Mouse (Mus musculus): ENCODE results near the gene Cnih3. TPM values are rescaled to one million over a fixed set of nuclear protein-coding genes. Genes with fewer than 3 reads are reported as not detected.

Gene Cnih3
- polyA plus RNA-seq, 1 experiment: 0.67 TPM

- Histone ChIP-seq H3K9ac (ENCODE audit: low read depth, poor library complexity, severe bottlenecking) (no peak overlapping the region), H3K36me3 (ENCODE audit: control insufficient read depth, insufficient read depth, low read length, poor library complexity, severe bottlenecking) (no peaks in the 10 kb centered on the region), H3K9me3 (replicated peaks; ENCODE audit: control insufficient read depth, insufficient read depth, low read length, poor library complexity, severe bottlenecking) (no peaks in the 10 kb centered on the region), H3K27me3 (ENCODE audit: control insufficient read depth, insufficient read depth, low read length, poor library complexity, severe bottlenecking) (peaks cover 6% of the 10 kb centered on the region; the same call in 1 of the 2 replicates), H3K4me1 (ENCODE audit: control insufficient read depth, insufficient read depth, low read length) (no peaks in the 10 kb centered on the region), H3K4me3 (ENCODE audit: low read depth, low read length) (no peak overlapping the region), H3K27ac (ENCODE audit: insufficient read depth, low read length) (no peak overlapping the region)
- TF ChIP-seq POLR2A (IDR thresholded peaks at IDR 0.05; ENCODE audit: insufficient read depth, low read length) (no peak), CTCF (IDR thresholded peaks at IDR 0.05; ENCODE audit: low read depth, low read length) (no peak), EP300 (IDR thresholded peaks at IDR 0.05; ENCODE audit: insufficient read depth, low read depth, low read length) (no peak)
Observed at GRCm38 (mm10) chr1:181355683-181356082, 3.3 kb downstream of the Cnih3 start.

DNA sequence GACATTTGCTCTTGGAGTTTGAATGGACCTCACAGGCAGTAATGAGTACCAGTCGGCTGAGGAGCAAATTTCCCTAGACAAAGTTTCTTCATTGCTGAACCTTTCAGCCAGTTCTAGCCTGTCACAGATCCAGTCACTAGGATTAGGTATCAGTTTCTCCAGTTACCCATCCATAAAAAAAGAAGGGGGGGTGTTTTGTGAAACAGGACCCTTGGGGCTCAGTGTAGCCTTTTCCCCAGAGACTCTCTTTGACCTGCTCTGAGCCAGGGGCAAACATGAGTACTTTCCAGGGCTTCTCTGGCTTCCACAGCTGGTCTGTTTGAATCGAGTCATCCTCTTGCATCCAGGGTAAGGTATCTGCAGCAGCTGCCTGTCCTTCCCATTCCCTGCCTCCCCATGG lies 5.4 kb downstream of the Cnih3 start:
- Histone ChIP-seq H3K27ac (ENCODE audit: insufficient read depth, low read length) (no peak overlapping the region), H3K4me1 (ENCODE audit: control insufficient read depth, insufficient read depth, low read length) (no peaks in the 10 kb centered on the region), H3K4me3 (ENCODE audit: low read depth, low read length) (no peak overlapping the region), H3K27me3 (ENCODE audit: control insufficient read depth, insufficient read depth, low read length, poor library complexity, severe bottlenecking) (no peaks in the 10 kb centered on the region), H3K36me3 (ENCODE audit: control insufficient read depth, insufficient read depth, low read length, poor library complexity, severe bottlenecking) (no peaks in the 10 kb centered on the region), H3K9ac (ENCODE audit: low read depth, poor library complexity, severe bottlenecking) (no peak overlapping the region), H3K9me3 (replicated peaks; ENCODE audit: control insufficient read depth, insufficient read depth, low read length, poor library complexity, severe bottlenecking) (no peaks in the 10 kb centered on the region)
- TF ChIP-seq CTCF (IDR thresholded peaks at IDR 0.05; ENCODE audit: low read depth, low read length): no peak
- no peak for TF ChIP-seq EP300 (IDR thresholded peaks at IDR 0.05; ENCODE audit: insufficient read depth, low read depth, low read length)
- no peak for TF ChIP-seq POLR2A (IDR thresholded peaks at IDR 0.05; ENCODE audit: insufficient read depth, low read length)

DNA sequence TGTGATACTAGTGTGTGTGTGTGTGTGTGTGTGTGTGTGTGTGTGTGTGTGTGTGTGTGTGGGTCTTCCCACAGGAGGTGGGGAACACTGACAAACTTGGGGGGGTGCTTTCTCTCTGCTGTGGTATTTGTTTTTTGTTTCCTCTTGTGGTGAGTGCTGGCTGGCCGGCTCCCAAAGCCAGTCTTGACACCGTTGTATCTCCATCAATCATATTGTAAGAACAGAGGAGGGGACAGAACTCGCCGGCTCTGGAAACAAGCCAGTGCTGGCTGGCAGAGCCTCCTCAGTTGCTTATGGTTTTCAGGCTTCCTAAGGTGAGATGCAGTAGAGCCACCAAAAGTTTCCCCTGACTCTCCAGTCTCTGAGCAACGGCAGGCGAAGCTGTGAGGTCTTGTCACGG lies 6.1 kb downstream of the Cnih3 start:
- no peaks in the 10 kb centered on the region for H3K4me1 ChIP-seq (ENCODE audit: control insufficient read depth, insufficient read depth, low read length)
- no peak for TF ChIP-seq CTCF (IDR thresholded peaks at IDR 0.05; ENCODE audit: low read depth, low read length)
- TF ChIP-seq POLR2A (IDR thresholded peaks at IDR 0.05; ENCODE audit: insufficient read depth, low read length): no peak
- no peak for TF ChIP-seq EP300 (IDR thresholded peaks at IDR 0.05; ENCODE audit: insufficient read depth, low read depth, low read length)
- no peaks in the 10 kb centered on the region for H3K9me3 ChIP-seq (replicated peaks; ENCODE audit: control insufficient read depth, insufficient read depth, low read length, poor library complexity, severe bottlenecking)
- H3K36me3 ChIP-seq (ENCODE audit: control insufficient read depth, insufficient read depth, low read length, poor library complexity, severe bottlenecking): no peaks in the 10 kb centered on the region
- no peak overlapping the region for H3K27ac ChIP-seq (ENCODE audit: insufficient read depth, low read length)
- no peaks in the 10 kb centered on the region for H3K27me3 ChIP-seq (ENCODE audit: control insufficient read depth, insufficient read depth, low read length, poor library complexity, severe bottlenecking)
- H3K9ac ChIP-seq (ENCODE audit: low read depth, poor library complexity, severe bottlenecking): no peak overlapping the region
- no peak overlapping the region for H3K4me3 ChIP-seq (ENCODE audit: low read depth, low read length)

- H3K36me3 ChIP-seq (ENCODE audit: control insufficient read depth, insufficient read depth, low read length, poor library complexity, severe bottlenecking): no peaks in the 10 kb centered on the region
- no peak overlapping the region for H3K27ac ChIP-seq (ENCODE audit: insufficient read depth, low read length)
- H3K4me3 ChIP-seq (ENCODE audit: low read depth, low read length): no peak overlapping the region
- no peaks in the 10 kb centered on the region for H3K27me3 ChIP-seq (ENCODE audit: control insufficient read depth, insufficient read depth, low read length, poor library complexity, severe bottlenecking)
- H3K9ac ChIP-seq (ENCODE audit: low read depth, poor library complexity, severe bottlenecking): no peak overlapping the region
- TF ChIP-seq CTCF (IDR thresholded peaks at IDR 0.05; ENCODE audit: low read depth, low read length) (no peak), EP300 (IDR thresholded peaks at IDR 0.05; ENCODE audit: insufficient read depth, low read depth, low read length) (no peak), POLR2A (IDR thresholded peaks at IDR 0.05; ENCODE audit: insufficient read depth, low read length) (no peak)
- H3K9me3 ChIP-seq (replicated peaks; ENCODE audit: control insufficient read depth, insufficient read depth, low read length, poor library complexity, severe bottlenecking): no peaks in the 10 kb centered on the region
- H3K4me1 ChIP-seq (ENCODE audit: control insufficient read depth, insufficient read depth, low read length): no peaks in the 10 kb centered on the region
Observed at GRCm38 (mm10) chr1:181360732-181361131, 8.3 kb downstream of the Cnih3 start.

DNA sequence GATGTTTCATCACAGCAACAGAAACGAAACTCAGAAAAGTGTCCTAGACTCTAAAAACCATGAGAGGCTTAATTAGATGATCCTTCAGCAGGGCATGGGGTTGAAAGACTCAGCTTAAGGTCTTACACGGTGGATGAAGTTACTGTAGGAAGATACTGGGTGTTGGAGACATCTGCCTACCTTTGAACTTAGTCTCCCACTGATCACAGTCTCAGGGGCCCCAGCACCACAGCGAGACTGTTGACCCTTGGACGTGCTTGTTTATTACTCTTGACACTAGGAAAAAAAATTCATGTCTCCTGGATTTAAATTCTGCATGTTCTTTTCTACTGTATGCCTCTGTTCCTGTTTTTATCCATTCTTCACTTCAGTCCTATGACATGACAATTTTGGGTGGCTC lies 11.6 kb downstream of the Cnih3 start:
- H3K4me1 ChIP-seq (ENCODE audit: control insufficient read depth, insufficient read depth, low read length): no peaks in the 10 kb centered on the region
- H3K9me3 ChIP-seq (replicated peaks; ENCODE audit: control insufficient read depth, insufficient read depth, low read length, poor library complexity, severe bottlenecking): no peaks in the 10 kb centered on the region
- TF ChIP-seq CTCF (IDR thresholded peaks at IDR 0.05; ENCODE audit: low read depth, low read length): no peak

DNA sequence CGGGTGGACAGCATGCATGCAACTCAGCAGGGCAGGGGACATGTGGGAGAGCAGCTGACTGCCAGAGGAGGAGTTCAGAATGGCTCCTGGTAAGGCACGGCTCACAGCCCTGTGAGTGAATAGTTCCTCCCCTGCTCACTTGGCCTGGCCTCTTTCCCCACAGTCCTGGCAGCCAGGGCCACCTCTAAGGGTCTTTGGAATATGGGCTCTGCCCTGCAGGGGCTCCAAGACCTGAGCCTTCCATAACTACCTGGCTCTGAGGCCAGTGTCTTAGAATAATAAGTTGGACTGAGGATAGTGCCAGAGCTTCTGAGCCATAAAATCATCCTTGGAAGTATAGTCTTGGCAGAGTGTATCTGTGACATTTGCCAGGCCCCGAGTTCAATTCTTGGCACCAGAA lies 12.9 kb downstream of the Cnih3 start:
- no peaks in the 10 kb centered on the region for H3K27me3 ChIP-seq (ENCODE audit: control insufficient read depth, insufficient read depth, low read length, poor library complexity, severe bottlenecking)
- H3K36me3 ChIP-seq (ENCODE audit: control insufficient read depth, insufficient read depth, low read length, poor library complexity, severe bottlenecking): no peaks in the 10 kb centered on the region
- no peak overlapping the region for H3K9ac ChIP-seq (ENCODE audit: low read depth, poor library complexity, severe bottlenecking)
- no peak for TF ChIP-seq CTCF (IDR thresholded peaks at IDR 0.05; ENCODE audit: low read depth, low read length)
- TF ChIP-seq POLR2A (IDR thresholded peaks at IDR 0.05; ENCODE audit: insufficient read depth, low read length): no peak
- no peak for TF ChIP-seq EP300 (IDR thresholded peaks at IDR 0.05; ENCODE audit: insufficient read depth, low read depth, low read length)
- H3K4me1 ChIP-seq (ENCODE audit: control insufficient read depth, insufficient read depth, low read length): no peaks in the 10 kb centered on the region
- no peak overlapping the region for H3K4me3 ChIP-seq (ENCODE audit: low read depth, low read length)
- H3K9me3 ChIP-seq (replicated peaks; ENCODE audit: control insufficient read depth, insufficient read depth, low read length, poor library complexity, severe bottlenecking): no peaks in the 10 kb centered on the region
- no peak overlapping the region for H3K27ac ChIP-seq (ENCODE audit: insufficient read depth, low read length)

More for the DNA sequence above, 11.6 kb downstream of the Cnih3 start:
- Histone ChIP-seq H3K4me3 (ENCODE audit: low read depth, low read length) (no peak overlapping the region), H3K27ac (ENCODE audit: insufficient read depth, low read length) (no peak overlapping the region), H3K9ac (ENCODE audit: low read depth, poor library complexity, severe bottlenecking) (no peak overlapping the region), H3K27me3 (ENCODE audit: control insufficient read depth, insufficient read depth, low read length, poor library complexity, severe bottlenecking) (no peaks in the 10 kb centered on the region), H3K36me3 (ENCODE audit: control insufficient read depth, insufficient read depth, low read length, poor library complexity, severe bottlenecking) (no peaks in the 10 kb centered on the region)

Measured in ES-Bruce4 (cell line).